Mouse (Mus musculus) spleen, adult 2 months (tissue): Measurements from ENCODE around the gene Kcnd3. TPM values are rescaled to one million over a fixed set of nuclear protein-coding genes. Genes with fewer than 3 reads are reported as not detected.

Source experiments
- DNase-seq, 2 experiments: peaks; one replicate each; pipeline versions ENCODE4 v3.0.0 to v3.0.0-alpha.2; 2012 to 2021; ENCODE audit warnings: low spot score in 2 of 2, low read depth in 1 of 2
- H3K27ac ChIP-seq: fragments of 200-500 bp; 2 replicates; pipeline ENCODE4 v1.5.1; 2012; ENCODE audit warnings: low read length, inconsistent platforms; ENCODE audit not compliant: insufficient read depth
- H3K27me3 ChIP-seq: fragments of 200-500 bp; 2 replicates; pipeline ENCODE4 v1.6.1; 2012; ENCODE audit warnings: mild to moderate bottlenecking, moderate library complexity, low read length, inconsistent platforms; ENCODE audit not compliant: control insufficient read depth, insufficient read depth
- H3K36me3 ChIP-seq: fragments of 200-500 bp; 2 replicates; pipeline ENCODE4 v1.6.1; 2012; ENCODE audit warnings: mild to moderate bottlenecking, low read length, inconsistent platforms; ENCODE audit not compliant: control insufficient read depth, insufficient read depth
- H3K4me1 ChIP-seq: fragments of 200-500 bp; 2 replicates; pipeline ENCODE4 v1.6.1; 2011; ENCODE audit warnings: inconsistent platforms; ENCODE audit not compliant: control insufficient read depth, insufficient read depth, insufficient read length
- H3K4me3 ChIP-seq: fragments of 200-500 bp; 2 replicates; pipeline ENCODE4 v1.5.1; 2011; ENCODE audit warnings: mild to moderate bottlenecking, inconsistent platforms; ENCODE audit not compliant: insufficient read depth, insufficient read length; ENCODE audit errors: extremely low read depth
- CTCF ChIP-seq: fragments of 200-500 bp; IDR thresholded peaks from 2 replicates; pipeline ENCODE4 v1.5.1; 2011; ENCODE audit warnings: mild to moderate bottlenecking, inconsistent platforms; ENCODE audit not compliant: insufficient read depth, insufficient read length, insufficient replicate concordance; ENCODE audit errors: extremely low read depth
- POLR2A ChIP-seq: fragments of 200-500 bp; IDR thresholded peaks from 2 replicates; pipeline ENCODE4 v1.6.1; 2011; ENCODE audit warnings: low read depth, low read length, inconsistent platforms
- WGBS: fragments of 180-500 bp; shearing (Covaris S2); methylation state at CpG from one replicate; pipeline ENCODE4 v1.1.7; 2018; 5-methylcytosine and 5-hydroxymethylcytosine counted together
- polyA plus RNA-seq: library from polyadenylated mRNA; depleted of rRNA; stranded (reverse); fragments of >200 nt; gene quantifications from 2 replicates; pipeline ENCODE4 v1.2.3, GENCODE M21; 2012

The Kcnd3 gene
- polyA plus RNA-seq, 1 experiment = 2.5 TPM

DNA sequence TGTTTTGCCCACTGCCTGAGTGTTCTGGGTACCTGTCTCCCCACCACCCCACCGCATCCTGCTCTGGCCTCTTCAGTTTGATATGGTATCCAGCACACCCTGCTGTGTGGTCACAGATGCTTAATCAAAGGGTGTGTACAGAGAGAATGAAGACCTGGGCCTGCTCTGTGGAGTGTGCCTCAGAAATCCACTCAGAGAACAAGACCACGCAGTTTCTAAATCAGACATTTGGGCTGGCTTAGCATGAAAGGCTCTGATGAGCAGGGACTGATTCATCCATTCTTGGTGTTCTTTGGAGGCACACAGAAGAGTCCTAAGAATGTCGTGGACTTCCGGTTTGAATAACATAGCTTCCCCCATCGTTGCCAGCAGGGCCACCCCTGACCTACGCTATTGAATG lies 86.3 kb downstream of the Kcnd3 start:
- H3K4me1 ChIP-seq = no peaks in the 10 kb centered on the region; the same call in 1 of the 2 replicates
- no peak overlapping the region for H3K4me3 ChIP-seq
- H3K36me3 ChIP-seq = no peaks in the 10 kb centered on the region
- H3K27me3 ChIP-seq = no peaks in the 10 kb centered on the region
- WGBS = 49% methylated on average over 6 of the region's 6 CpGs
- DNase-seq = no peak
- H3K27ac ChIP-seq = no peak overlapping the region
- TF ChIP-seq POLR2A (no peak), CTCF (no peak)

DNA sequence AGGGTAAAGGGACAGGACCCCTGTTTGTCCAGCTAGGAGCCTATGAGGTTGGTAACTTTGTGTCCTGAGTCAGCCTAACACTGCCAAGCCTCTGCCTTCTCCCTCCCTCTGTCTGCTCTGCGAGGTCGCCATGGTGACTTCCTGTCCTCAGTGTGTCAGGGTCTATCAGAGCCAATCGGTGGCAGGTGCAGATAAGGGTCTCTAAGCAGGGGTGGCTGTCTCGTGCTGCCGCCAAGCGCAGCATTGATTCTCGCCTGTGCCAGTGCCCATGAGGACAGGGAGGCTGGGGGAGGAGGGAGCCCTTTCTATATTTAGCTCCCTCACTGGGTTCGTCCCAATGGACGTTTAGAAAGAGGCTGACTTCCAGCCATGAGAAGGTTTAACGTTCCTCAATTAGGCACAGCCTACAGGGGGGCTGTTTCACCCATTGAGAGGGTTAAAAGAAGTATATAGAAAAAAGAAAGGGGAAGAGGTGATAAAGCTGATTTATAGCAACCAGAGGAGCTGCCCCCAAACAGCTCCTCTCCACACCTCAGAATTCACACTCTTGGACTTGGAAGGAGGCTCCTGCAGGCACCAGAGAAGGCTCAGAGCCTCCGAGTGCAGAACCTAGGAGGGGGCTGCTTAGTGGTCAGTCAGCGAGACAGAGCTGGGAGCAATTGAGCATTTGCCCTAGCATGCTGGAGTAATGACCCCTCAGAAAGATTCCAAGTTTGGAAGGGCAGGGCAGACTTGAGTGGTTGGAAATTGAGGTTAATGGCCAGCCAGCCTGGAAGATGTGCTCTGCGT lies 86.9 kb downstream of the Kcnd3 start:
- Histone ChIP-seq H3K27ac (no peak overlapping the region), H3K4me3 (no peak overlapping the region), H3K4me1 (no peaks in the 10 kb centered on the region; the same call in 1 of the 2 replicates), H3K27me3 (no peaks in the 10 kb centered on the region), H3K36me3 (no peaks in the 10 kb centered on the region)
- no peak for TF ChIP-seq POLR2A
- no peak for TF ChIP-seq CTCF
- 12% methylated on average over 13 of the region's 13 CpGs for WGBS
- DNase-seq = no peak

DNA sequence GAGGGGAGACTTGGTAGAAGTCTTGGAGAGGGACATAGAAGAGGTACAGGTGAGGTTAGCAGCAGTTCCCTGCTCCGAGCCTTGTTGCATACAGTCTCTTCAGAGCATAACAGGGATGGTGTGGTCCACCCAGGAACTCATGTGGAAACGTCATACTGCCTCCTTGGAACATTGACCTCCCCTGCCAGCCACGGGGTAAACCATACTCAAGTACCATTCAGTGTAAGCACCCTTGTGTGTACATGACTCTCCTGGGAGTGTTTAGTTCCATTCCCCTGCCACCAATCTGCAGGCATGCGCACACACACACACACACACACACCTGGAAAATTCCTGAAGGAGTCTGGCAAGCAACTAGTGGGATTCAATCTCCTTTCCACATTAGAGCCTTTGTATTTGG lies 90.6 kb downstream of the Kcnd3 start:
- no peak overlapping the region for H3K4me3 ChIP-seq
- no peak for TF ChIP-seq CTCF
- TF ChIP-seq POLR2A = no peak
- no peak for DNase-seq
- no peak overlapping the region for H3K27ac ChIP-seq
- H3K27me3 ChIP-seq = no peaks in the 10 kb centered on the region
- H3K4me1 ChIP-seq = no peaks in the 10 kb centered on the region; the same call in 1 of the 2 replicates
- H3K36me3 ChIP-seq = no peaks in the 10 kb centered on the region
- WGBS = 84% methylated on average over 4 of the region's 4 CpGs

DNA sequence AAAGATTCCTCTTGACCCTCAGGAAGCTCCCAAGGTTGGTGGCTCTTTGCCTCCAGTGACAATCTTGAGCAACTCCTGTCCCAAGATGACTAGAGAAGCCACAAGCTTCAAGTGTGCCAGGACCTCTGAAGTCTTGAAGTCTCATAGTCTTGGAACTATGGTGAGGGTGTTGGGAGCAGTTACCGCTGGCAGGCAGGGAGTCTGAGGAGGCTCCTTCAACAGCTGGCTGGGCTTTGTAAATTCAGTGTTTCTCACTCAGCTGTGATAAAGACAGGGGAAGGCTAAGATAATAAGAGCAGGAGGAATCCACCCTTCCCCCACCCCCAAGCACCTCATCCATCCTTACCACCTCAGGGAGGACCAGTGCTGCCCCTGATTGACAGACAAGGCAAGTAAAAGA lies 92.0 kb downstream of the Kcnd3 start:
- H3K27ac ChIP-seq = no peak overlapping the region
- no peaks in the 10 kb centered on the region for H3K27me3 ChIP-seq
- TF ChIP-seq CTCF = no peak
- no peak for TF ChIP-seq POLR2A

DNA sequence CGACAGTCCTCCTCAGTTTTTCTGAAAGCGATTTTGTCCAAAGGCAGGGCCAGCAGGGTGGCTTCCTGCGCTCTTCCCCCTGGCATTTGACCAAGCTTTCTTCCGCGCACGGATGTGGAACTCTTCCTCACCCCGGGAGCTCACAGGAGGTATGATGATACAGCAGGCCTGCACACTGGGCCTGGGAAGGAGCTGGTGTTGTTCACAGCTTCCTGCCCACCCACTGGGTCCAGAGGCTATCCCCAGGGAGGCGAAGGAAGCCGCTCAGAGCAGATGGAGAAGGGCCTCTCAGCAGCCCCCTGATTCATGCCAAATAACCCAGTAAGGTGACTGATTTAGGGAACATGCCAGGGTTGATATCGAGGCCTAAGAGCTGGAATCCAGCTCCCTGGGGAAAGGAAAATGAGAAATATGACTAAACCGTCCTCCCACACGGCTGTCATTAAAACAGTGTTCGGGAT lies 94.5 kb downstream of the Kcnd3 start:
- Histone ChIP-seq H3K36me3 (no peaks in the 10 kb centered on the region), H3K4me1 (no peaks in the 10 kb centered on the region), H3K4me3 (no peak overlapping the region), H3K27ac (no peak overlapping the region), H3K27me3 (no peaks in the 10 kb centered on the region)
- no peak for DNase-seq
- WGBS = 77% methylated on average over 13 of the region's 13 CpGs
- no peak for TF ChIP-seq POLR2A
- no peak for TF ChIP-seq CTCF

More for the DNA sequence above, 92.0 kb downstream of the Kcnd3 start:
- H3K4me3 ChIP-seq = no peak overlapping the region
- no peaks in the 10 kb centered on the region for H3K4me1 ChIP-seq
- no peaks in the 10 kb centered on the region for H3K36me3 ChIP-seq
- 96% methylated on average over 1 of the region's 1 CpGs for WGBS
- DNase-seq = no peak

DNA sequence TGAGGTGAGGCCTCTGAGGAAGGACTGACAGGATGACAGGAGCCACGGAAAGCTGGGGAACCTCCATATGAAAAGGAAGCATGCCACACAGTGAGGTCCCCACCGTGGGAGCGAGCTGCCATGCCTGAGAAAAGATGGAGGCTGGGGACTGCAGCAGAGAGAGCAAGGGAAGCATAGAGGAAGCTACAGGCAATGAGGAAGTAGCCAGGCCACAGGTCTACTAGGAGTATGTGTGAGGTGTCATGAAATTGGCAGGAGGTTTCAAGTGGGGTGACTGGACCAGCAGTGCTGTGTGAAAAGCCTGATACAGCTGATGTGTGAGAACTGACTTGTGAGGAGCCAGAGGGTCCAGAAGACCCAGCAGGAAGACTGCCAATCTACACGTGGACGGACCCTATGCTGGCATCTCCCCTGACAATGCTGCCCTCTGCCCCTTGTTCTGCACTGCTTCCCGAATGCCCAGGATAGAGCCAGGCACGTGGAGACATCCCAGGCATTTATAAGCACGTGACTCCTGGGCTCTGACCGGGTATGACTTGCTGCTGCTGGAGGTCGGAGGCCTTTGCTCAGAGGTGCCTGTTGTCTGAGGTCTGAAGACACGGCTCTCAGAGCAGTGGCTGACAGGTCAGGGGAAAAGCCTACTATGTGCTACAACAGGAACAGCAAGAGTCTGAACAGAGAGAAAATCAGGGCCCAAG lies 96.1 kb downstream of the Kcnd3 start:
- Histone ChIP-seq H3K4me1 (no peaks in the 10 kb centered on the region), H3K27me3 (no peaks in the 10 kb centered on the region), H3K36me3 (no peaks in the 10 kb centered on the region), H3K4me3 (no peak overlapping the region), H3K27ac (no peak overlapping the region)
- WGBS = 66% methylated on average over 11 of the region's 11 CpGs
- no peak for DNase-seq
- TF ChIP-seq CTCF = no peak
- TF ChIP-seq POLR2A = no peak

DNA sequence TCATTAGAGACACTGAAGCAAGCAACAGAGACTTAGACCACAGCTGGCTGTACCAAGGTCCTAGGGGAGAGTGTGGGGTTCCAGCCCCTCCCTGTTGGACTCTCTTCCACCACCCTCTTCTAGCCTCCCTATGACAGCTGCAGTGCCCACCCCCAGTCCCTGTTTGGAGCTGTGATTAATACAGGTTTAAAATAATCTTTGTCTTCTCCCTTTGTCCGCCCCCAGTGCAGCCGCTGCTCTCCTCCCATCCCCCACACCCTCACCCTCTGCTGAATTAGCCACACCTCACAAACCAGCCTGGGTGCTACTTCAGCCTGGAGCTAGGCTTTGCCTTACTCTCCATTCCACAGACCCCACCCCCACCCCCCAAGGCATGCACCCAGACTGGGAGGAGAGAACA lies 107.3 kb downstream of the Kcnd3 start:
- no peaks in the 10 kb centered on the region for H3K27me3 ChIP-seq
- H3K4me3 ChIP-seq = no peak overlapping the region
- no peaks in the 10 kb centered on the region for H3K4me1 ChIP-seq
- 71% methylated on average over 2 of the region's 2 CpGs for WGBS
- no peak overlapping the region for H3K27ac ChIP-seq
- no peak for DNase-seq
- no peaks in the 10 kb centered on the region for H3K36me3 ChIP-seq
- TF ChIP-seq CTCF = no peak
- no peak for TF ChIP-seq POLR2A
